Mouse (Mus musculus): ENCODE measurements around the gene C1qa. TPM values are rescaled to one million over a fixed set of nuclear protein-coding genes. Genes with fewer than 3 reads are reported as not detected.

C1qa gene
- polyA plus RNA-seq, 1 experiment from 2014 or later, result 8.1 TPM

Other genes starting within 250 kb of the C1qa start
- gene Ephb2, start 62.8 kb downstream of the C1qa start, polyA plus RNA-seq (2016; fragmentation: Nextera tagmentation; extraction: Ambion mirVana), result 10.7 and 12.4 TPM in 2 replicates
- gene C1qb, start 12.6 kb downstream of the C1qa start, polyA plus RNA-seq (2016; fragmentation: Nextera tagmentation; extraction: Ambion mirVana), result 17.0 and 20.1 TPM in 2 replicates
- gene C1qc, start 5.7 kb downstream of the C1qa start, polyA plus RNA-seq (2016; fragmentation: Nextera tagmentation; extraction: Ambion mirVana), result 5.6 and 7.2 TPM in 2 replicates
- gene Epha8, start 58.0 kb upstream of the C1qa start, polyA plus RNA-seq (2016; fragmentation: Nextera tagmentation; extraction: Ambion mirVana), result 0.88 and 1.1 TPM in 2 replicates
- gene Zbtb40, start 150.0 kb upstream of the C1qa start, polyA plus RNA-seq (2016; fragmentation: Nextera tagmentation; extraction: Ambion mirVana), result 6.5 TPM in 2 replicates

Data from embryonic facial prominence, embryonic 10.5 days (tissue).